Mouse (Mus musculus) myocyte (in vitro differentiated cells): Measurements from ENCODE around the gene Znhit2.

Source experiments
- E2F4 ChIP-seq: IDR thresholded peaks from one replicate; pipeline ENCODE4 v1.6.1; 2011; ENCODE audit warnings: mild to moderate bottlenecking, control low read depth, moderate library complexity; ENCODE audit not compliant: insufficient read depth
- POLR2A ChIP-seq: IDR thresholded peaks from one replicate; pipeline ENCODE4 v1.6.1; 2011; ENCODE audit warnings: low read depth, mild to moderate bottlenecking, control low read depth, moderate library complexity; ENCODE audit not compliant: insufficient read length
- POLR2AphosphoS2 ChIP-seq: IDR thresholded peaks from one replicate; pipeline ENCODE4 v1.6.1; 2011; ENCODE audit warnings: low read depth, control low read depth; ENCODE audit not compliant: insufficient read length
- SRF ChIP-seq: IDR thresholded peaks from one replicate; pipeline ENCODE4 v1.6.1; 2011; ENCODE audit warnings: low read depth; ENCODE audit not compliant: control insufficient read depth, insufficient read length
- USF1 ChIP-seq: IDR thresholded peaks from one replicate; pipeline ENCODE4 v1.6.1; 2011; ENCODE audit warnings: low read depth, mild to moderate bottlenecking, control low read depth, moderate library complexity

GRCm38 (mm10) chr19:6067724-6068415 lies 6.9 kb downstream of the Znhit2 start, which contains the start of gene Tm7sf2:
- TF ChIP-seq POLR2A (no peak), SRF (no peak), E2F4 (peak; percentile 75), POLR2AphosphoS2 (peak; percentile 16), USF1 (no peak)
